Mouse (Mus musculus) kidney, adult 2 months (tissue): ENCODE measurements around the gene Upp2.

ENCODE experiments used
- CTCF ChIP-seq: fragments of 200-500 bp; conservative IDR thresholded peaks from 2 replicates; pipeline ENCODE4 v1.5.1; 2011; ENCODE audit warnings: low read depth, mild to moderate bottlenecking, control low read depth, low read length, moderate library complexity, mixed read lengths; ENCODE audit not compliant: insufficient read depth, insufficient read length
- POLR2A ChIP-seq: fragments of 200-500 bp; IDR thresholded peaks from one replicate; pipeline ENCODE4 v1.6.1; 2011; ENCODE audit warnings: low read depth, low read length, control low read depth

DNA sequence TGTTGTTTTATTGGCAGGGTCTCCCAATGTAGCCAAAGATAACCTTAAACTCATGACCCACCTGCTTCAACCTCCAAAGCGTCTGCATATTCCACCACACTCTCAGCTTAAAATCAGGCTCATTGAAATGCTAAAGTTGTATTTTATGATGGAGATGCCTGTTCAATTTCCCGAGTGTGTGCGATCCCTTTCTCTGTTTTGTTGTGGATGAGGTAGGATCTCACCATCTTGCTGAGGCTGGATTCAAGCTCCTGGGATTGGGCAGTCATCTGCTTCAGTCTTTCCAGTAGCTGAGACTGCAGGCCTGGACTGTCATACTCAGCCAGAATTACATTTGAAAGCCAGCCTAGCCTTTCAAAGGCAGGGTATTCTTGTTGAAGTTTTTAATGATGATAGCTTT, 37.7 kb downstream of the Upp2 start:
- TF ChIP-seq CTCF (no peak), POLR2A (no peak)
